Mouse (Mus musculus): ENCODE results near the gene Smg7. TPM values are rescaled to one million over a fixed set of nuclear protein-coding genes. Genes with fewer than 3 reads are reported as not detected.
A peak's percentile ranks its signal among the peaks of the same experiment; 100 is the strongest.

Smg7 gene
- total RNA-seq, 1 experiment from 2014 or later, result 40.1 TPM

DNA sequence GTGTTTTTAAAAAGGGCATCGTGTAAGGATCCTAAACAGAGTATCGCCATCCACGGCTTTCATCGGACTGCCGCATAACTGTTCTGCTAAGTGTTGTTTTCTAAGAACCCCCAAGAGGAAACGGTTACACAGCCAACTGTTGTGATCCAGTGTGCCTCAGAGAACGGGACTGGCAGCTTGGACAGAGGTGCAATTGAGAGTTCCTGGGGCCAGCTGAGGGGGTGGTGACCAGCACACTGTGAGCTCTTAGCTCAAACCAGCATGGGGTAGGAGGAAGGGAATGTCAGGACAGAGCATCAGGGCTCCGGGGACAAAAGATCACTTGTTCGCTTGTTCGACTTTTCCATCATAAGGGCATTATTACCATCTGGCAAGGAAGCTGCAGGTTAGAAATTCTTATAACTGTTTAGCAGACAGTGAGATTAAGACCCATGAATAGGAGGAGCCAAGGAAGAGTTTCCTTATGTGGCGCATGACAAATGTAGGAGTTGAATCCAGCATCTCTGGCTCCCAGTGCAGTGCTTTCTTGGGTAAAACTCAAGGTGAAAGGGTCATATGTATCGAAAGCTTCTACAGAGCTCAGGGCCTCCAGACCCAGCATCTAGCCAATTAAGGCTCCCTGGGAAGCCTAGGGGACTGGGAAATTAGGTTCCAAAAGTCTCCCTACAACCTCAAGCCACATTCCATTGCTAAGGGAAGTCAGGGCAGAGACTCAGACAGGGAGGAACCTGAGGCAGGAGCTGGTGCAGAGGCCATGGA, 109.5 kb downstream of the Smg7 start:
- no peak for ATAC-seq (replicated peaks in 1 of 2; ENCODE audit: insufficient read depth in 1 of 2, low FRiP score in 2 of 2, low TSS enrichment in 1 of 2, low read depth in 1 of 2, poor library complexity in 2 of 2, severe bottlenecking in 2 of 2)

DNA sequence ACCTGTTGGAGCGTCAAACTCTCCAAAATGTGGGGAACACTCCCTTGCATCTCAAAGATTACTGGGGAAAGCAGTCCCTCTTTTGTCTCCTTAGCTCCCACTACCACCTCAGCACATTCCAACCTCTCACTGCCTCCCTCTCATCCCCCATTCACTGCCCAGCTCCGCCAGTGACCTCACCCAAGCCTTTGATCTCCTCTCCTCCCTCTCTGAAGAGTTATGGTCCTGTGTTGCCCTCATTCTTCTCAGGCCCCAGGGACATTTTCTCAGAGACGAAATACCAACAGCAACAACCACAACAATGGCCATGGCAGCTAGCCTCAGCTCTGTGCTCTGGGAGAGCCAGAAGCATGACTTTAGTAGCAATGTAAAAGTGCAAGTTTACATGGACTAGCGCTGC, 111.2 kb downstream of the Smg7 start:
- ATAC-seq (replicated peaks in 1 of 2; ENCODE audit: insufficient read depth in 1 of 2, low FRiP score in 2 of 2, low TSS enrichment in 1 of 2, low read depth in 1 of 2, poor library complexity in 2 of 2, severe bottlenecking in 2 of 2), result no peak

DNA sequence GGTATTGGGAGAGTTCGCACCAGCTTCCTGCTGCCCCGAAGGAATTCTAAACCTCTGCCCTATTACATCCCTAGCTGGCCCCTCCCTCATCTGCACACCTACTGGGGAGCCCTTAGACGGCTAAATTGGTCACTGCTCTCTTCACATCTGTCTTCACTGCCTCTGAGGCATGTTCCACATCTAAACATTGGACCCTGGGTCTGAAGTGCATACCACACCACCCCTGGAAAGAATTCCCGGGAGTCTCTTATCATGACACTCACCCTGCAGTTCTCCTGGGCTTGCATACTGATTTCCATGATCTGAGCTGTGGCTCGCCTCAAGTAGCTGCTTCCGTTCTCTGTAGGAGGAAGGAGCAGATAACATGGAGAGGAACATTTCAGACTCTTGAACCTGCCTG, 111.6 kb downstream of the Smg7 start:
- no peak for ATAC-seq (replicated peaks in 1 of 2; ENCODE audit: insufficient read depth in 1 of 2, low FRiP score in 2 of 2, low TSS enrichment in 1 of 2, low read depth in 1 of 2, poor library complexity in 2 of 2, severe bottlenecking in 2 of 2)

DNA sequence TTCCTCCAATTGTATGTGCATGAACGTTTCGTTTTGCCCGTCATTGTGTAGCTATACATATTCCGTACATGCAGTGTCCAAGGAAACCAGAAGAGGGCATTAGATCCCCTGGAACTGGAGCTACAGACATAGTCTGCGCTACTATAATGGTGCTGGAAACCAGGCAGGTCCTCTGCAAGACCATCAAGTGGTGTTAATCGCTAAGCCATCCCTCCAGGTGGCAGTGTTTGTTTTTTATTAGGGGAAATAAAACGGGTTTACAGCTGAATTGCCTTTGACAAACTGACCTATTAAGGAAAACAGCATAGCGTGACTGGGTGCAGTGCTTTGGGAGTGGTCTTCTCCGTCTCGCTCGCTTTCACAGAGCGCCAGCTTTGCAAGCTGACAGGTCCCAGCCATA, 112.2 kb downstream of the Smg7 start:
- peak; percentile 71 to 75 for ATAC-seq (replicated peaks in 1 of 2; ENCODE audit: insufficient read depth in 1 of 2, low FRiP score in 2 of 2, low TSS enrichment in 1 of 2, low read depth in 1 of 2, poor library complexity in 2 of 2, severe bottlenecking in 2 of 2)

DNA sequence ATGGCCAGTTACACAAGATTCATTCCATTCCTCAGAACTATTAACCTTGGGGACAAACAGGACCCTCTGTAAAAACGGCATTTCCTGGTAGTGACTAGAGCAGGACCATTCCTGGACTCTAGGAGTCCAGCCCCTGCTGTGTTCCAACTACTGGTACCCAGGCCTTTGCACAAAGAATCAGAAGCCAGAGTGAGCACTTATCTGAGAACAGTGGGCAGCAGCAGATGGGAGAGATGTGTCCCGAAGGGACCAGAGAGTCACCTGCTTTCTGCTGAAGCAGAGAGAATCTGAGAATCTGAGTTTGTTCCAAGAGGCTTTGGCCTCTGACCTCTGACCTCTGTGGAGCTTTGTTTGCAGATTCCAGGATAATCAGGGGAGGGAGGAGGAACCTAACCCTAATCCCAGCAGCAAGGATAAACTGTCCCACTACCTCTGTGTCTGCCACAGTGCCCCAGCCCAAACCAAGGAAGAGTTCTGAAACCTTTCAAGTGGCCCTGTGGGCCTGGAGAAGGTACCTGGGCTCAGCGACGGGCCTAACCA, 114.3 kb downstream of the Smg7 start:
- ATAC-seq (replicated peaks in 1 of 2; ENCODE audit: insufficient read depth in 1 of 2, low FRiP score in 2 of 2, low TSS enrichment in 1 of 2, low read depth in 1 of 2, poor library complexity in 2 of 2, severe bottlenecking in 2 of 2), result no peak

Other genes with a start within 250 kb of the Smg7 start
- not detected in 2 replicates for gene Apobec4, start 152.1 kb downstream of the Smg7 start, total RNA-seq (2017)
- gene Rgl1, start 136.3 kb downstream of the Smg7 start, total RNA-seq (2017), result 14.3 and 17.0 TPM in 2 replicates
- 129 and 144 TPM in 2 replicates for gene Arpc5, start 136.1 kb downstream of the Smg7 start, total RNA-seq (2017)
- 104 and 105 TPM in 2 replicates for gene Ncf2, start 102.5 kb downstream of the Smg7 start, total RNA-seq (2017)
- not detected in 2 replicates for gene Nmnat2, start 52.3 kb upstream of the Smg7 start, total RNA-seq (2017)